Mouse (Mus musculus) right cerebral cortex, postnatal 25 days (tissue): ENCODE measurements around the gene Tln2.
"Not testable (repeated sequence)": the region's sequence is repeated elsewhere in the genome, so short reads cannot be mapped to it uniquely, and the experiment has no call there.

Experiments used
- DNase-seq: peaks from one replicate; pipeline ENCODE4 v3.0.0; 2022

The Tln2 gene

GRCm38 (mm10) chr9:67348983-67349382, 210.5 kb downstream of the Tln2 start:
- no peak for DNase-seq

GRCm38 (mm10) chr9:67347184-67347583, 212.3 kb downstream of the Tln2 start:
- DNase-seq, result no peak

DNA sequence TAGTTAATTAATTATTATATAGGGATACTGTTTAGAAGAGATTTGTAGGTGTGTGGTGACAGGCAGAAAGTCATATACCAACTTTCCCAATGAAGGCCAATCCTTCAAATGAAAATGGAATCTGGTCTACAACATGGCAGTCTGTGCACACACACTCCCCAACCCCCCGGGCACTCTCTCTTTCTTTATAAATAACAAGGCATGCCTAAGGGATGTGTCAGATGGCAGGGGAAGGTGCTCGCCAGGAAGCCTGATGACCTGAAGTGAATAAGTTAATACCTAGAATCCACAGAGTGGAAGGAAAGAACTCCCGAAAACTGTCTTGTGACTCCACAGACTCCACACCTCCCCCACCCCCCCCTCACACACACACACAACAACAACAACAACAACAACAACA, 228.2 kb downstream of the Tln2 start:
- no peak for DNase-seq

GRCm38 (mm10) chr9:67328451-67328850, 231.1 kb downstream of the Tln2 start:
- DNase-seq, result no peak

DNA sequence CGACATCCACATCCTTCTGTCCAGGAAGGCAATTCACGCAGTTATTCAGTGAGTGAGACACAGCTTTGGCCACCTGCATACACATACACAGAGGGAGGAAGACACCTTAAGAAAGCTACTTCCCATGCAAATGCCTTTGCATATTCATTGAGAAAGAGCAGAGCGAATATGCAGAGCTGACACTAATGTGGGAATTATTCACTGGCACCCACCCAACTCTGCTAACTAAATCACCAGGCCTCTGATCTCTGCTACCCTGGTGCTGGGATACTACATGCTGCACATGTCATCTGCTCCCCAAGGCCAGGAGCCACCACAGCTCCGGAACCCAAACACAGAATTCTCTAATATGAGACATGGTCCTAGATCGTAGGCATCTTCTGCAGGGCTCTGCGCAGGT, 237.6 kb downstream of the Tln2 start:
- no peak for DNase-seq

DNA sequence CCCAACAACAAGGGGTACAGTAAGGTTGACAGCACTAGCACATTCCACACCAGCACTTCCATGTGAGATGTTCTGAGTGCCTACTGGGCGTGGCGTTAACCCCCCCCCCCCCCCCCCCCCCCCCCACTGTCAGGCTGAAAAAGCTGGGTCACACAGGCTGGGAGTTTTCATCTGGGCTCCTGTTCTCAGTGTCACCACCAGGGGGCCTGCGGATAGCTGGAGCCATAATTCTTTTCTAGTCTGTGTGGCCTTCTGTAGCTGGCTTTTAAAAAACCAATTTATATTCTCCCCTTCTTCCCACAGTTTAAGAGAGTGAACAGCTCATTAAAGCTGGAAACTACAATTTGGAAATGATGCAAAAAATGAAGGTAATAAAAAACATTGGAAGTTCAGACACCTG, 244.1 kb downstream of the Tln2 start:
- no peak for DNase-seq

- DNase-seq, result no peak
Observed at GRCm38 (mm10) chr9:67304992-67305391, 254.5 kb downstream of the Tln2 start.

DNA sequence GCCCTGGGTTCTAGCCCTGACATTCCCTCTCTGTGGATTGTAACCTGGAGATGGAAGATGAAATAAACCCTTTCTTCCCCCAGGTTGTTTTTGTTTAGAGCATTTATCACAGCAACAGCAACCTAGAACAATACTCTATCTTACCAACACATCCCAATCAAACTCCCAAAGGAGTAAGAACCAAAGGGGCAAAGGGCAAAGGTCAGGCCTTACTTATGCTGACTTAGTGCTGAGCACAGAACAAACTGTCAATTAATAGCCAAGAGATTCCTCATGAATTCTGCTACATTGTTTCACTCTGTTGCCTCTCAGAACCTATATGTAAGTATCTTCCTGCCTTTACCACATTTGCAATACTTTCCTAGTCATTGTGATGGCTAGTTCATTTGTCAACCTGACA, 255.5 kb downstream of the Tln2 start:
- DNase-seq, result no peak

- no peak for DNase-seq
Observed at GRCm38 (mm10) chr9:67303038-67303437, 256.5 kb downstream of the Tln2 start.

- no peak for DNase-seq
Observed at GRCm38 (mm10) chr9:67302386-67302989, 257.0 kb downstream of the Tln2 start.

DNA sequence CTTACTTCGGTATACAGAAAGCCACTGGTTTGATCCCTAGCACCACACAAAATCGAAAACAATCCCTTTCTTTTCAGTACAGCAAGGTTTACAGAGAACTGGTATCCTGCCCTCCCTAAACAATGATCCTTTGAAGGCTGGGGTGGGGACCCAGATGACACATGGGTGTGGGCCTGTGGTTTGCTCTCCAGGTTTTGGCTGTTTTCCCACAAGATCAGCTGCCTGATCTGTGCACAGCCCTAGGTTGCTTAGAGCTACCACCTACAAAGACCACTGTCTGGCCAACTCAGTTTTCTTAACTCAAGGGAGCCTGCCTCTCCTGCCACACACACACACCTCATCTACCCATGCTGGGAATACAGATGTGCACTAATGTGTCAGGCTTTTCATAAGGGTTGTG, 257.9 kb downstream of the Tln2 start:
- DNase-seq, result no peak

- no peak for DNase-seq
Observed at GRCm38 (mm10) chr9:67300769-67301168, 258.7 kb downstream of the Tln2 start.

GRCm38 (mm10) chr9:67300346-67300745, 259.2 kb downstream of the Tln2 start:
- DNase-seq, result no peak

- no peak for DNase-seq
Observed at GRCm38 (mm10) chr9:67299164-67299563, 260.3 kb downstream of the Tln2 start.

DNA sequence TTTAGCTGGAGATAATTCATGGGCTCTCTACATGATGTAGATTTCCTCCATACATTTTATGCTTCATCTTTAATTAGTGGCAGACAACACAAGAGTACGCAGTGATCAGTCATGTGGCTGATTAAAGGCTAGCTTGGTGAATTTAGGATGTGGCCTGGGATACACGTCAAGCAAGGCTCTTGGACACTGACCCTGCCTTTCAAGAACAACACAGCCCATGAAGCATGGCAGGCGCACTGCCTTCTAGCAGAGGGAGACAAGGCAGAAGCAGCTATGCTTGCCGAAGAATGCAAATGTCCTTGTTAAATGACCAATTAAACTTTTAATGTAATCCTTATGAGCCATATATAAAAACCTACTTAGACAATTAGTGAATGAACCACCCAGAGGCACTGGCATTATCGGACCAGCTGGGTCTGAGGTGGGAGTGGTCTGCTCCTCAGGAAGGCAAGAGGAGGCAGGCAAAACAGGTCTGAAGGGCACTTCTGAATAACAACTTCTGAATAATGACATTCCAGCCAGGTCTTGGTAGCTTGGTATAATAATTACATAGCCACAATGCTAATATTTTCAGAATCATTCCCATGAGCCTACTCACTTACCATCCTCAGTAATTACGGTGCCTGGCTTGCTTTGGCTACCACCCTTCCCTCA, 262.1 kb downstream of the Tln2 start:
- no peak for DNase-seq

GRCm38 (mm10) chr9:67287457-67287856, 272.0 kb downstream of the Tln2 start:
- no peak for DNase-seq

GRCm38 (mm10) chr9:67286801-67287200, 272.7 kb downstream of the Tln2 start:
- DNase-seq, result no peak

DNA sequence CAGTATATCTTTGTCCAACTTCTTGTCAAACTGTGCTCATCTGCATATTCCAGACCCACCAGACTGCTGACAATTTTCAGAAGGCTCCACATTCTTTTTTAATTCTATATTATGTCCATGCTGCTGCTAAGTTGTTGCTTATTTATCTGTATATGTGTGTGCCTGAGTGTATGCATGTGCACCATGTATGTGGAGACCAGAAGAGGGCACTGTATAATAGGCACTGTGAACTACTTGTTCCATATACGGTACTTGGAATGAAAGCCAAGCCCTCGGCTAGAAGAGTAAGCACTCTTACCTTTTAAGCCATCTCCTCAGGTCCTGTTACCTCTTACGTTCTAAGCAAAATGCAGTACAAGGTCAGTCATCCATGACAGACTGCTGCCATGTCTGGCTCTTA, 274.0 kb downstream of the Tln2 start:
- DNase-seq, result no peak

DNA sequence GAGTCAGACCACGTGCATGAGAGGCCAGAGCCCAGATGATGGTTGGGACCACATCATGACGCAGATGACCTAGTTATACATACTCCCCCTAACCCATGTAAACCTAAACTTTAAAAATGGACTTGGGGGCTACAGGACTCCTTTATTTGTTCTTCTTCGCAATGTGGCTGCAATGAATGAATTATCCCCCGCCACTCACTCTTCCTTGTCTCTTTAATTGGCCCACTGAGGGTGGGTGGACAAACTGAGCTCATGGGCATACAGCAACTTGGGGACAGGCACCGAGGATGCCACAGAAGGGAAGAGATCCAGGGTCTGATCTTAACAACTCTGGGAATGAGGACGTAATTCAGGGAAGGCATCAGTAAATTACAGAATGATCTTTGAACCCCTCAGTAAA, 277.7 kb downstream of the Tln2 start:
- DNase-seq, result no peak

GRCm38 (mm10) chr9:67280311-67280710, 279.2 kb downstream of the Tln2 start:
- DNase-seq, result not testable (repeated sequence)

- DNase-seq, result peak; percentile 32
Observed at GRCm38 (mm10) chr9:67276446-67276845, 283.1 kb downstream of the Tln2 start.

DNA sequence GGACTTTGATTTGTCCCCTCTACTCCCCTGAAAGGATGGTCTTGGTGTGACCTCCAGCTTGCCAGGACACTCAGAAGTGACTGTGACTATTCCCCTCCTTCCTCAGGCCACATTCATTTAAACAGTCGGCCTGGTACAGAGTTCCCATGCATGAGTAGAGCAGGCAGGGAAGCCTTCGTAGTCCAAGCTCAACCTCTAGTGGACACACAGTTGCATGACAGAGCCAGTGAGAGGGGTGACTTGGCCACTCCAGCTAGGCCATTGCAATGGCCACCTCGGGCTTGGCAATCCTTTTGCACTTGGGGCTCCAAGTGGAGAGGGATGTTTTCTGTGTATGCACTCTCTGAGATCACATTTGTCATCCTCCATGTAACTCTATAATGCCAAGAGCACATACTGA, 285.2 kb downstream of the Tln2 start:
- no peak for DNase-seq

GRCm38 (mm10) chr9:67273362-67273761, 286.1 kb downstream of the Tln2 start:
- DNase-seq, result no peak

GRCm38 (mm10) chr9:67270734-67271133, 288.8 kb downstream of the Tln2 start:
- DNase-seq, result no peak

DNA sequence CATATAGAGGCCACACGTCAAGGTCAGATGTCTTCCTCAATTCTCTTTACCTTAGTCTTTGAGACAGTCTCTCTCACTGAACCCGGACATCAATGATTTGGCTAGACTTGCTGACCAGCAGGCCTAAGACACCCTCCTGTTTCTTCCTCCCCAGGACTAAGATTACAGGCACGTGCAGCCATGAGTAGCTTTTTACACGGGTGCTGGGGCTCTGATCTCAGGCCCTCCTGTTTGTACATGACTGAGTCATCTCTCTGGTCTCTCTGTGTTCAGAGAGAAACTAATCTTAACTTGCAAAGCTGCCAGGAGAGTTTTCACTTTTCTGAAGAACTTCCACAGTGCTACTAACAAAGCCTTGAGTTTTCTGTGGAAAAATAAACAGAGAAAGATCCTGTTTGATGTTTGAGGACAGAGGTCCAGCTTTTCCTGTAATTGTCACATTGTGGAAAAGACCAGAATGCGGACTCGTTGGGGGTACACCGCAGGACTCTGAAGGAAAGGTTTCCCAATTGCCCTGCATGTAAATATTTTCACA, 289.4 kb downstream of the Tln2 start:
- DNase-seq, result no peak
